Mouse (Mus musculus): ENCODE measurements around the gene Mog. TPM values are rescaled to one million over a fixed set of nuclear protein-coding genes. Genes with fewer than 3 reads are reported as not detected.
"Not testable (repeated sequence)": the region's sequence is repeated elsewhere in the genome, so short reads cannot be mapped to it uniquely, and the experiment has no call there.

The Mog gene
- polyA plus RNA-seq, 1 experiment from 2014 or later: 0.19 TPM

GRCm38 (mm10) chr17:37028683-37029120 is 5.5 kb upstream of the Mog start:
- Histone ChIP-seq H3K9me3 (ENCODE audit: control insufficient read depth, low read depth, low read length) (no peaks in the 10 kb centered on the region), H3K9ac (replicated peaks; ENCODE audit: low read depth, low read length) (0 out of 2 replicates have a peak overlapping the region, but pooled peaks have one; percentile 25), H3K36me3 (ENCODE audit: control insufficient read depth, insufficient read depth, low read length) (no peaks in the 10 kb centered on the region), H3K4me2 (replicated peaks; ENCODE audit: low read depth, low read length) (peak overlapping the region; percentile 50), H3K4me3 (ENCODE audit: low read depth, low read length) (peak overlapping the region; percentile 35), H3K4me1 (ENCODE audit: control insufficient read depth, insufficient read depth, low read length) (0 out of 2 replicates have a peak, but pooled peaks cover 2% of the 10 kb centered on the region), H3K27ac (ENCODE audit: low read length) (peak overlapping the region; percentile 89), H3K27me3 (ENCODE audit: control insufficient read depth, insufficient read depth, low read length) (no peaks in the 10 kb centered on the region)
- under 1% methylated on average over 14 of the region's 14 CpGs for WGBS
- peak; percentile 97 for ATAC-seq (ENCODE audit: insufficient number of reproducible peaks, insufficient read depth, low FRiP score, low read depth)

GRCm38 (mm10) chr17:37028212-37028611 is 5.0 kb upstream of the Mog start:
- 3% methylated on average over 10 of the region's 10 CpGs for whole genome bisulfite sequencing
- no peaks in the 10 kb centered on the region for H3K9me3 ChIP-seq (ENCODE audit: control insufficient read depth, low read depth, low read length)

DNA sequence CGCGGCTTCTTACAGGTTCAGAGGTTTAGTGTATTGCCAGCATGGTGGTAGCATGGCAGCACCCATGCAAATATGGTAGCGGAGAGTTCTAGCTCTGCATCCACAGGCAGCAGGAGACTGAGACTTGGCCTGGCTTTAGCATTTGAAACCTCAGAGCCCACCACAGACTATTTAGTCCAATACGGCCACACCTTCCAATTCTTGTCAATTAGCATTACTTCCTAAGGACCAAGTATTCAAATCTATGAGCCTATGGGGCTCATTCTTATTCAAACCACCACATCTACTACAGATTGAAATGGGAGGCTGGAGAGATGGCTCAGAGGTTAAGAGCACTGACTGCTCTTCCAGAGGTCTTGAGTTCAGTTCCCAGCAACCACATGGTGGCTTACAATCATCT is 4.3 kb upstream of the Mog start:
- H3K4me2 ChIP-seq (replicated peaks; ENCODE audit: low read depth, low read length): no peak overlapping the region
- peak overlapping the region; percentile 89; the same call in 1 of the 2 replicates for H3K27ac ChIP-seq (ENCODE audit: low read length)
- H3K4me1 ChIP-seq (ENCODE audit: control insufficient read depth, insufficient read depth, low read length): 0 out of 2 replicates have a peak, but pooled peaks cover 2% of the 10 kb centered on the region
- 95% methylated on average over 4 of the region's 4 CpGs for WGBS
- no peak overlapping the region for H3K4me3 ChIP-seq (ENCODE audit: low read depth, low read length)
- ATAC-seq (ENCODE audit: insufficient number of reproducible peaks, insufficient read depth, low FRiP score, low read depth): no peak
- no peaks in the 10 kb centered on the region for H3K27me3 ChIP-seq (ENCODE audit: control insufficient read depth, insufficient read depth, low read length)
- H3K36me3 ChIP-seq (ENCODE audit: control insufficient read depth, insufficient read depth, low read length): no peaks in the 10 kb centered on the region
- no peak overlapping the region for H3K9ac ChIP-seq (replicated peaks; ENCODE audit: low read depth, low read length)
- H3K9me3 ChIP-seq (ENCODE audit: control insufficient read depth, low read depth, low read length): no peaks in the 10 kb centered on the region

More at GRCm38 (mm10) chr17:37028212-37028611, 5.0 kb upstream of the Mog start:
- ATAC-seq (ENCODE audit: insufficient number of reproducible peaks, insufficient read depth, low FRiP score, low read depth): peak; percentile 20; the same call in 1 of the 2 replicates
- Histone ChIP-seq H3K4me2 (replicated peaks; ENCODE audit: low read depth, low read length) (peak overlapping the region; percentile 50), H3K27me3 (ENCODE audit: control insufficient read depth, insufficient read depth, low read length) (no peaks in the 10 kb centered on the region), H3K9ac (replicated peaks; ENCODE audit: low read depth, low read length) (no peak overlapping the region), H3K27ac (ENCODE audit: low read length) (peak overlapping the region; percentile 89), H3K4me3 (ENCODE audit: low read depth, low read length) (peak overlapping the region; percentile 35), H3K36me3 (ENCODE audit: control insufficient read depth, insufficient read depth, low read length) (no peaks in the 10 kb centered on the region), H3K4me1 (ENCODE audit: control insufficient read depth, insufficient read depth, low read length) (0 out of 2 replicates have a peak, but pooled peaks cover 2% of the 10 kb centered on the region)

DNA sequence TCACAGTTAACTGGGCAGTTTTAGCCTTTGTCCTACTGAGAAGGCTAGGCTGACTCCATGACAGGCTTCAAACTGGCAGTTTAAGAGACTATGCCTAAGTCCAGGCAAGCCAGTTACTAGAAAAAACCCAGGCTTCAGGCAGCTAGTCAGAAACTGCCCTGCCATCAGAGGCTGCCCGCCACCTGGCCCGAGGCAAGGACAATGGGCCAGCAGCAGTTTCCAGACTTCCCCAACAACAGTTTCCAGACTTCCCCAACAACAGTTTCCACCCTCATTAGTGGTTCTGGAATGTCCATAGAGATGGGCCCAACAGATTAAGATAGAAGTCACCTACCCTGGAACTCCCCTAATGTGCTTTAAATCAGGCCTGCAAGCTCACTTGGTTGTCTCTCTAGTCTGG is 3.2 kb upstream of the Mog start:
- Histone ChIP-seq H3K27me3 (ENCODE audit: control insufficient read depth, insufficient read depth, low read length) (no peaks in the 10 kb centered on the region), H3K4me3 (ENCODE audit: low read depth, low read length) (no peak overlapping the region), H3K27ac (ENCODE audit: low read length) (no peak overlapping the region), H3K9ac (replicated peaks; ENCODE audit: low read depth, low read length) (no peak overlapping the region), H3K4me2 (replicated peaks; ENCODE audit: low read depth, low read length) (no peak overlapping the region), H3K4me1 (ENCODE audit: control insufficient read depth, insufficient read depth, low read length) (0 out of 2 replicates have a peak, but pooled peaks cover 2% of the 10 kb centered on the region), H3K36me3 (ENCODE audit: control insufficient read depth, insufficient read depth, low read length) (no peaks in the 10 kb centered on the region), H3K9me3 (ENCODE audit: control insufficient read depth, low read depth, low read length) (no peaks in the 10 kb centered on the region)
- no peak for ATAC-seq (ENCODE audit: insufficient number of reproducible peaks, insufficient read depth, low FRiP score, low read depth)
- WGBS: 84% methylated on average over 2 of the region's 2 CpGs

GRCm38 (mm10) chr17:37019242-37019641 is 4.0 kb downstream of the Mog start:
- not testable (repeated sequence) for H3K9me3 ChIP-seq (ENCODE audit: control insufficient read depth, low read depth, low read length); H3K4me2 ChIP-seq (replicated peaks; ENCODE audit: low read depth, low read length); H3K4me1 ChIP-seq (ENCODE audit: control insufficient read depth, insufficient read depth, low read length); ATAC-seq (ENCODE audit: insufficient number of reproducible peaks, insufficient read depth, low FRiP score, low read depth); H3K4me3 ChIP-seq (ENCODE audit: low read depth, low read length); H3K36me3 ChIP-seq (ENCODE audit: control insufficient read depth, insufficient read depth, low read length); H3K9ac ChIP-seq (replicated peaks; ENCODE audit: low read depth, low read length); H3K27me3 ChIP-seq (ENCODE audit: control insufficient read depth, insufficient read depth, low read length); H3K27ac ChIP-seq (ENCODE audit: low read length)
- 88% methylated on average over 5 of the region's 5 CpGs for WGBS

GRCm38 (mm10) chr17:37018328-37018727 is 4.9 kb downstream of the Mog start:
- Histone ChIP-seq H3K4me1 (ENCODE audit: control insufficient read depth, insufficient read depth, low read length) (no peaks in the 10 kb centered on the region), H3K27me3 (ENCODE audit: control insufficient read depth, insufficient read depth, low read length) (no peaks in the 10 kb centered on the region)
- 74% methylated on average over 3 of the region's 3 CpGs for WGBS

GRCm38 (mm10) chr17:37016333-37016732 is 6.9 kb downstream of the Mog start:
- no peak for ATAC-seq (ENCODE audit: insufficient number of reproducible peaks, insufficient read depth, low FRiP score, low read depth)
- H3K4me2 ChIP-seq (replicated peaks; ENCODE audit: low read depth, low read length): no peak overlapping the region
- no peaks in the 10 kb centered on the region for H3K9me3 ChIP-seq (ENCODE audit: control insufficient read depth, low read depth, low read length)
- H3K27me3 ChIP-seq (ENCODE audit: control insufficient read depth, insufficient read depth, low read length): no peaks in the 10 kb centered on the region
- no peak overlapping the region for H3K27ac ChIP-seq (ENCODE audit: low read length)
- no peak overlapping the region for H3K4me3 ChIP-seq (ENCODE audit: low read depth, low read length)
- no peaks in the 10 kb centered on the region for H3K4me1 ChIP-seq (ENCODE audit: control insufficient read depth, insufficient read depth, low read length)
- no peaks in the 10 kb centered on the region for H3K36me3 ChIP-seq (ENCODE audit: control insufficient read depth, insufficient read depth, low read length)
- H3K9ac ChIP-seq (replicated peaks; ENCODE audit: low read depth, low read length): no peak overlapping the region

More at GRCm38 (mm10) chr17:37018328-37018727, 4.9 kb downstream of the Mog start:
- no peak overlapping the region for H3K4me2 ChIP-seq (replicated peaks; ENCODE audit: low read depth, low read length)
- no peak overlapping the region for H3K4me3 ChIP-seq (ENCODE audit: low read depth, low read length)
- no peaks in the 10 kb centered on the region for H3K9me3 ChIP-seq (ENCODE audit: control insufficient read depth, low read depth, low read length)
- ATAC-seq (ENCODE audit: insufficient number of reproducible peaks, insufficient read depth, low FRiP score, low read depth): no peak
- no peak overlapping the region for H3K27ac ChIP-seq (ENCODE audit: low read length)
- no peak overlapping the region for H3K9ac ChIP-seq (replicated peaks; ENCODE audit: low read depth, low read length)
- no peaks in the 10 kb centered on the region for H3K36me3 ChIP-seq (ENCODE audit: control insufficient read depth, insufficient read depth, low read length)

DNA sequence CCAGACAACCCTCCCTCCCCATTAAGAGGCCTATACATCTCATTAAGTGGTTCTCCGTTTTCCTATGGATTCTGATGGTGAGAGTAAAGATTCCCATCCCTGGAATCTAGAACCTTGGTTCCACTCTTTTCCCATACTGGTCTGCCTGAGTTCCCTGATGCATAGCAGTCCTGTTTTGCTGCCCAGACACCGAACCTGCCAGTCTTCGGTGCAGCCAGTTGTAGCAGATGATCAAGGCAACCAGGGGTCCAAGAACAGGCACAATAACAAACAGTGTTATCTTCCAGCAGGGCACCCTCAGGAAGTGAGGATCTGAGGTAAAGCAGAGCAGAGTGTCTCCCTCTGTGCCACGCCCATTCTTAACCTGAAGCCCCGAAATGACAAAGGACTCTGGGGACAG is 11.1 kb downstream of the Mog start:
- H3K9ac ChIP-seq (replicated peaks; ENCODE audit: low read depth, low read length): no peak overlapping the region
- no peaks in the 10 kb centered on the region for H3K27me3 ChIP-seq (ENCODE audit: control insufficient read depth, insufficient read depth, low read length)
- H3K36me3 ChIP-seq (ENCODE audit: control insufficient read depth, insufficient read depth, low read length): peaks cover 16% of the 10 kb centered on the region
- no peak overlapping the region for H3K4me2 ChIP-seq (replicated peaks; ENCODE audit: low read depth, low read length)
- no peaks in the 10 kb centered on the region for H3K4me1 ChIP-seq (ENCODE audit: control insufficient read depth, insufficient read depth, low read length)
- no peak for ATAC-seq (ENCODE audit: insufficient number of reproducible peaks, insufficient read depth, low FRiP score, low read depth)
- WGBS: 58% methylated on average over 5 of the region's 5 CpGs
- H3K27ac ChIP-seq (ENCODE audit: low read length): no peak overlapping the region
- no peaks in the 10 kb centered on the region for H3K9me3 ChIP-seq (ENCODE audit: control insufficient read depth, low read depth, low read length)
- no peak overlapping the region for H3K4me3 ChIP-seq (ENCODE audit: low read depth, low read length)

GRCm38 (mm10) chr17:37011719-37012118 is 11.5 kb downstream of the Mog start:
- no peak overlapping the region for H3K27ac ChIP-seq (ENCODE audit: low read length)
- no peaks in the 10 kb centered on the region for H3K9me3 ChIP-seq (ENCODE audit: control insufficient read depth, low read depth, low read length)
- ATAC-seq (ENCODE audit: insufficient number of reproducible peaks, insufficient read depth, low FRiP score, low read depth): no peak
- H3K4me2 ChIP-seq (replicated peaks; ENCODE audit: low read depth, low read length): no peak overlapping the region
- H3K4me1 ChIP-seq (ENCODE audit: control insufficient read depth, insufficient read depth, low read length): no peaks in the 10 kb centered on the region
- H3K4me3 ChIP-seq (ENCODE audit: low read depth, low read length): no peak overlapping the region
- peaks cover 16% of the 10 kb centered on the region for H3K36me3 ChIP-seq (ENCODE audit: control insufficient read depth, insufficient read depth, low read length)
- WGBS: 85% methylated on average over 3 of the region's 3 CpGs
- H3K27me3 ChIP-seq (ENCODE audit: control insufficient read depth, insufficient read depth, low read length): no peaks in the 10 kb centered on the region
- no peak overlapping the region for H3K9ac ChIP-seq (replicated peaks; ENCODE audit: low read depth, low read length)

Measured in stomach, embryonic 14.5 days (tissue).